Mouse (Mus musculus) ovary, adult 18-20 months (tissue): ENCODE results near the gene Wdr26.
A peak's percentile ranks its signal among the peaks of the same experiment; 100 is the strongest.

ENCODE experiments used
- DNase-seq: peaks from one replicate; pipeline ENCODE4 v3.0.0; 2022; ENCODE audit warnings: low spot score, mixed read lengths

Wdr26 gene

DNA sequence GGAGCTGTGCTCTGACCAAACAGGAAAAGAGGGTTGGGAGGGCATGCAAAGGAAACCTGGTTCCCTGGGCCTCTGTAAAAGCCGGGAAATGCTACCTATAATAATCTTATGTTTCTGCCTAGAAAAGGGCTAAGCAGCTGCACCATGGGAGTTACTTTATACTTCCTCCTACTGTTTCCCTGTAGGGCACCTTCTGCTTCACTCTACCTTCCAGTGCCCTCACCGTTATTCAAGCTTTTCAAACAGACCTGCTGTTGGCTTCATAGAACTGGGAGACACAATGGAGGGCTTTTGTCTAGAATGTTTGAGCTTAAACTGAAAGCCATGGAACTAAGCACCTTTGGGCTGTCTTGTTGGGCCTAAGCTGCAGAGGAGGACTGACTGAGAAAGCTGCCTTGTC lies 44.0 kb downstream of the Wdr26 start:
- no peak for DNase-seq

DNA sequence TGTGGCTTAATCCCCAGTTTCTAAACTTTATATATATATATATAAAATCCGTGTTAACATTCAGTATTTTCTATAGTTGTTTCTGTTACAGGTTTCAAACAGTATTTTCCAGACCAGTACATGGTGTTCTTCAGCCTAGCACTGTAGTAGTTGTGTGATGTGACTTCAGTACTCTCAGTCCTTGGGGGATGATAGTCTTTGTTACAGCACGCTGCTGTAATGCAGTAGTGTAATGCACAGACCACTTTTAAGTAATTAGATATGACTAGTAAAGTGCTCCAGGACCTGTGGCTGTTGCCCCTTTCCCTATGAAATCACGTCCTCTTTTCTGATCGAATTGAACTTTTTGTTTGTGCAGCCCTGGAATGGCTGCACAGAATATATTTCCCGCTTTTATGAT lies 60.3 kb downstream of the Wdr26 start:
- DNase-seq = no peak

GRCm38 (mm10) chr1:181150827-181151534 lies 60.8 kb downstream of the Wdr26 start:
- DNase-seq = peak; percentile 79

- no peak for DNase-seq
These were observed 61.4 kb downstream of the Wdr26 start for GRCm38 (mm10) chr1:181150431-181150826.

- no peak for DNase-seq
These were observed 62.3 kb downstream of the Wdr26 start for GRCm38 (mm10) chr1:181149373-181150017.

GRCm38 (mm10) chr1:181148540-181148939 lies 63.3 kb downstream of the Wdr26 start:
- DNase-seq = no peak

- no peak for DNase-seq
These were observed 65.6 kb downstream of the Wdr26 start for GRCm38 (mm10) chr1:181146187-181146586.

DNA sequence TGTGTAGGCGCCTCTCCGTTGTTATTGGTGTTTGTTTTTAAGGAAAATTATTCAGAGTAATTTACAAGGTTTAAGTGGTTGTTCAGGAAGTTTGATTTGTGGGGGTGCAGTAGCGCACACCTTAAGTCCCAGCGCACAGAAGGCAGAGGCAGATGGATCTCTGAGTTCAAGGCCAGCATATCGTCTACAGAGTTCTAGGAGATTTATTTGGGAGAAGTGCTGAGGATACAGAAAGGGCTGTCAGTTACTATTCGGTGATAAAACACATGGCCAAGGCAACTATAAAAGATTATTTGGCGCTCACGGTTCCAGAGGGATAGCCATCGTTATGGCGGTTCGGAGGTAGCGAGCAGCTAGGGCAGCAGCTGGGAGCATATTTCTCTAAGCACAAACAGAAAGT lies 66.8 kb downstream of the Wdr26 start:
- no peak for DNase-seq

- DNase-seq = peak; percentile 93
These were observed 67.6 kb downstream of the Wdr26 start, which contains the start of the genes Nvl and Cnih4 for GRCm38 (mm10) chr1:181143950-181144836. Nvl (minus strand) TSS chr1:181144204. Cnih4 (plus strand) TSS chr1:181144693.

DNA sequence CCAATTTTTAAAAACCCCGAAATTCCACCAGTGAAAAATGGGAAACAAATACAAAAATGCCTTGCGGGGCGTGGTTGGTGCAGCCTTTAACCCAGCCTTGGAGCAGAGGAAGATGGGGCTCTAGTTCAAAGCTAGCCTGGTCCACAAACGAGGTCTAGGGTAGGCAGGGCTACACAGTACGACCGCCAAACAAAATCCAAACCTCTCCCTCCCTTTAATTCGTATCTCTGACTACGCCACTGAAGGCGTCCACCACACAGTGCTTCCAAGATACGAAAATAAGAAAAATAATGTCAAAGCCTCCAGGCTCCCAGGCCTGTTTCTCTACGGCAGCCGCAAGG lies 68.2 kb downstream of the Wdr26 start:
- DNase-seq = no peak

GRCm38 (mm10) chr1:181138730-181139129 lies 73.1 kb downstream of the Wdr26 start:
- DNase-seq = no peak

GRCm38 (mm10) chr1:181131915-181132314 lies 79.9 kb downstream of the Wdr26 start:
- DNase-seq = no peak

GRCm38 (mm10) chr1:181126766-181127165 lies 85.0 kb downstream of the Wdr26 start:
- no peak for DNase-seq

- DNase-seq = no peak
These were observed 85.9 kb downstream of the Wdr26 start for GRCm38 (mm10) chr1:181125916-181126315.

- DNase-seq = no peak
These were observed 87.7 kb downstream of the Wdr26 start for GRCm38 (mm10) chr1:181124145-181124544.
